ENCODE assay signal across 7 mouse cellular contexts in genomic region chr6:48626464-48626863, GRCm38 (mm10). TPM values are rescaled to one million over a fixed set of nuclear protein-coding genes. Genes with fewer than 3 reads are reported as not detected.
DNase-seq lines count a peak whose midpoint lies in the region; ATAC-seq lines count a peak whose summit lies in the region.

AI854703 (plus strand) TSS chr6:48626764.

- H3K4me3 ChIP-seq in lung, embryonic 15.5 days: peak within 1 kb of the TSS; percentile 47
- peak within 1 kb of the TSS; percentile 46 for H3K4me3 ChIP-seq in forebrain, embryonic 13.5 days
- peak within 1 kb of the TSS; percentile 57 for H3K4me3 ChIP-seq in neural tube, embryonic 15.5 days (replicated peaks)

- no peaks in the 10 kb centered on the region for H3K36me3 ChIP-seq in lung, embryonic 15.5 days
- peaks cover 7% of the 10 kb centered on the region; the same call in 1 of the 2 replicates for H3K36me3 ChIP-seq in forebrain, embryonic 13.5 days (ENCODE audit: poor library complexity, severe bottlenecking)
- H3K36me3 ChIP-seq in neural tube, embryonic 15.5 days: peaks cover 4% of the 10 kb centered on the region; the same call in 1 of the 2 replicates

- no peak for DNase-seq in lung, postnatal 25 days (ENCODE audit: low spot score)
- DNase-seq in left cerebral cortex, postnatal 10 days (ENCODE audit: extremely low spot score in 1 of 2, low spot score in 2 of 2): no peak
- no peak for DNase-seq in thymus, adult 18-20 months
- DNase-seq in thymus, postnatal 36 days: no peak

- peak within 1 kb of the TSS; percentile 84 for H3K4me2 ChIP-seq in lung, embryonic 15.5 days
- H3K4me2 ChIP-seq in forebrain, embryonic 13.5 days: peak within 1 kb of the TSS; percentile 77
- peak within 1 kb of the TSS; percentile 90 for H3K4me2 ChIP-seq in neural tube, embryonic 15.5 days

- H3K9me3 ChIP-seq in lung, embryonic 15.5 days: no peaks in the 10 kb centered on the region
- H3K9me3 ChIP-seq in forebrain, embryonic 13.5 days (replicated peaks): no peaks in the 10 kb centered on the region
- H3K9me3 ChIP-seq in neural tube, embryonic 15.5 days (replicated peaks): no peaks in the 10 kb centered on the region

- intact Hi-C loops in left cerebral cortex, postnatal 10 days (cut with DNase I): no loop called here

- H3K27ac ChIP-seq in lung, embryonic 15.5 days: no peak within 1 kb of the TSS
- H3K27ac ChIP-seq in forebrain, embryonic 13.5 days: no peak within 1 kb of the TSS
- no peak within 1 kb of the TSS for H3K27ac ChIP-seq in neural tube, embryonic 15.5 days (replicated peaks)

- H3K4me1 ChIP-seq in lung, embryonic 15.5 days: peaks cover 16% of the 10 kb centered on the region
- peaks cover 20% of the 10 kb centered on the region for H3K4me1 ChIP-seq in forebrain, embryonic 13.5 days
- H3K4me1 ChIP-seq in neural tube, embryonic 15.5 days: peaks cover 40% of the 10 kb centered on the region

- ATAC-seq in lung, embryonic 15.5 days (ENCODE audit: borderline replicate concordance, extremely low read depth, low FRiP score, low TSS enrichment): no peak
- no peak for ATAC-seq in forebrain, embryonic 13.5 days
- ATAC-seq in neural tube, embryonic 15.5 days (ENCODE audit: low FRiP score): no peak

- H3K9ac ChIP-seq in lung, embryonic 15.5 days: peak within 1 kb of the TSS; percentile 31; the same call in 1 of the 2 replicates
- peak within 1 kb of the TSS; percentile 64 for H3K9ac ChIP-seq in forebrain, embryonic 13.5 days
- H3K9ac ChIP-seq in neural tube, embryonic 15.5 days (replicated peaks): peak within 1 kb of the TSS; percentile 60

- H3K27me3 ChIP-seq in lung, embryonic 15.5 days: peaks cover 42% of the 10 kb centered on the region
- peaks cover 50% of the 10 kb centered on the region for H3K27me3 ChIP-seq in forebrain, embryonic 13.5 days
- peaks cover 17% of the 10 kb centered on the region for H3K27me3 ChIP-seq in neural tube, embryonic 15.5 days (replicated peaks)

- 31% methylated on average over 8 of the region's 8 CpGs for WGBS in lung, embryonic 15.5 days
- 24% methylated on average over 8 of the region's 8 CpGs for WGBS in forebrain, embryonic 13.5 days
- 27% methylated on average over 8 of the region's 8 CpGs for WGBS in neural tube, embryonic 15.5 days

RNA-seq across cellular contexts. Expression of gene AI854703, which starts in this region (rescaled TPM):
- polyA plus RNA-seq in lung, embryonic 15.5 days (2015; fragmentation: Nextera tagmentation; extraction: Ambion mirVana): 0.93 and 1.1 TPM in 2 replicates
- polyA plus RNA-seq in forebrain, embryonic 13.5 days (2015; fragmentation: Nextera tagmentation; extraction: Ambion mirVana): 3.1 and 5.4 TPM in 2 replicates
- total RNA-seq in left cerebral cortex, postnatal 10 days (2021): 10 to 100 TPM; 17.1 to 17.3 TPM
- polyA plus RNA-seq in neural tube, embryonic 15.5 days (2015; fragmentation: Nextera tagmentation; extraction: Ambion mirVana): 30.5 and 31.4 TPM in 2 replicates
